Mouse (Mus musculus) kidney, postnatal 14 days (tissue): Measurements from ENCODE around the gene Ctnnbip1.
A peak's percentile ranks its signal among the peaks of the same experiment; 100 is the strongest.

Experiments
- DNase-seq: peaks from one replicate; pipeline ENCODE4 v3.0.0; 2022; ENCODE audit warnings: mixed read lengths

The Ctnnbip1 gene

GRCm38 (mm10) chr4:149517868-149518340 lies at the start of gene Ctnnbip1:
Gene Ctnnbip1, plus strand, starts transcription at chr4:149518236.
- DNase-seq: peak; percentile 98

DNA sequence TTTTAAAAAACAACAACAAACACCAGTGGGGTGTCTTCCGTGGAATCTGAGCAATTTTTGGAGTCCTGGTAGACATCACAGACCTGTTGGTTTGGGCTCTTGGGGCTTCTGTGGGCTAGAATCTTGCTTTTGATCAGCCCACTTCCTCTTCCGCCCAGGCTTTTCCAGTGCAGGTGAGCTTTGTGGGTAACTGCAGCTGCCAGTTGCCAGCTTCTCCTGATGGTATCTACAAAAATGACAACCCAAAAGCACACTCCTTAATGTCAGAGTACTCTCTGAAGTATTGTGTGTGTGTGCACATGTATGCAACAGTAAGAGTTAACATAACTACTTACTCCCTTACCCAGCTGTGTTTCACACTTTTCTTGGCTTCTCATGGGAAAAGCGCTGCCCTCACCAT lies 48.5 kb upstream of the Ctnnbip1 start:
- DNase-seq: no peak

DNA sequence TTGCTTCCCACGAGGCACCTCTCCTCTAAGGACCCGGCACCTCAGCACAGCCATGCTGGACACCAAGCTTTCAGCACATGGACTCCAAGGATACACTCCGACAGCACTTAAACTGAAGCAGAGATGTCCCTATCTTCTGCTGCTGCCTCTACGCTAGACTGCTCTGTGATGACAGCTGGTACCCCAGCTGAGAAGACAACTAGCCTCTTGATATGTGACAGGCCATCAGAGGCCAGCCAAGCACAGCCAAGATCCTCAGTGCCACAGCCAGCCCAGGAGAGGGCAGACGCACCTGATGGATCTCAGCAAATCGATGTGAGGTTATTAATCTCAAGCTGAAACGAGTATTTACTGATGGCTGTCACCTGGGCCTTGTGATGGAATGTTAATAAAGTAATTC lies 42.9 kb upstream of the Ctnnbip1 start:
- no peak for DNase-seq

GRCm38 (mm10) chr4:149477078-149477477 lies 41.0 kb upstream of the Ctnnbip1 start, which contains the start of gene Tmem274:
Gene Tmem274, plus strand, starts transcription at chr4:149477378.
- no peak for DNase-seq

GRCm38 (mm10) chr4:149484566-149484965 lies 33.5 kb upstream of the Ctnnbip1 start:
- DNase-seq: no peak

- DNase-seq: peak; percentile 96
These were observed 32.8 kb upstream of the Ctnnbip1 start, which contains the start of the genes Nmnat1 and Lzic for GRCm38 (mm10) chr4:149485053-149485824. Gene Nmnat1, minus strand, starts transcription at chr4:149485202. Gene Lzic, plus strand, starts transcription at chr4:149485229.

- peak; percentile 36 for DNase-seq
These were observed 32.2 kb upstream of the Ctnnbip1 start for GRCm38 (mm10) chr4:149485825-149486206.

- DNase-seq: no peak
These were observed 30.3 kb upstream of the Ctnnbip1 start for GRCm38 (mm10) chr4:149487729-149488128.

DNA sequence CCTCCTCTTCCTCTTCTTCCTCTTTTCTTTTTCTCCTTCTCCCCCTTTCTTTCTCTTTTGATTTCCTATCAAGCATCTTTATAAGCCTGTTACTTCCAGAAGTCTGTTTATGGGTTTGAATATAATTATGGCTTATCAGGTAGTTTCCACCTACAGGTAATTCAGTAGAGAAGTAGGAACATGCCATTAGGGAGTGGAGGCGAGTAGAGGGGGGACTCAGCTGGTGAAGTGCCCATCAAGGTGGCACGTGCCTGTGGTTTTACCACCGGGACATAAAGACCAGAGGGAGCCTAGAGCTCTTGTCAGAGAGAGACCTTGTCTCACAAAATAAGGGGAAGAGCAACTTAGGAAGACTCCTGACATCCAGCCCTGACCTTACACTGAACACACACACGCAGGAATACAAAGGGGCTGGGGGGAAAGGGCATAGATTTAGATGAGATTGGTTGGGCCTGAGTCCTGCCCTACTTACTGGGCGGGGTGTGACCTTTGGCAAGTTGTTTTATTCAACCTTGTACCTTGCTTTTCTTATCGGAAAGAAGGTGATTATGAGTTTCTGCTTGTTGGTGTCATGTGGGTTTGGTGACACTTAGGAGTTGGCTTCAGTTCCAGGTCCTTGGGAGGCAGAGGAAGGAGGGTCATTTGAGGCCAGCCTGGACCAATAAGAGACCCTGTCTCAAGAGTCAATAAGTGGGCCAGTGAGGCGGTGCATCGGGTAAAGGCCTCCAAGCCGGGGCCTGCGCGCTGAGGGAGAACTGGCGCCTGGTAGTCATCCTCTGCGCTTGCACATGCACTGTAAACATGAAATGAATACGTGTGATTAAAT lies 28.4 kb upstream of the Ctnnbip1 start:
- DNase-seq: no peak

- DNase-seq: no peak
These were observed 26.9 kb upstream of the Ctnnbip1 start for GRCm38 (mm10) chr4:149491151-149491550.

- DNase-seq: no peak
These were observed 21.4 kb upstream of the Ctnnbip1 start for GRCm38 (mm10) chr4:149496612-149497011.

DNA sequence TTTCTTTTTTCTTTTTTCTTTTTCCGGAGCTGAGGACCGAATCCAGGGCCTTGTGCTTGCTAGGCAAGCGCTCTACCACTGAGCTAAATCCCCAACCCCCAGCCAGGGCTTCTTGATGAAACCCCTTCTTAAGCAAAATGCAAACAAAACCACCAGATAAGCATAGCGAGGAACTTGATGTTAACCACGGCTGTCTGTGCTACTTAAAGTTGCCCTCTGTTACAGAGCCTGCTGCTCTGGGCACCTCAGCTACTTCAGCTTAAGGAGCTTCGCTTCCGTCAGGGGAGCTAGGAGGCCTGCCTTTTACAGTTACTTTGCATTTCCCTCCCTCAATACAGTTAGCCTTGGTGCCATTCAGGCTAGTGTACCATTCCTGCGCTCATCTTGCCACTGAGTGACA lies 19.1 kb upstream of the Ctnnbip1 start:
- no peak for DNase-seq

- no peak for DNase-seq
These were observed 18.2 kb upstream of the Ctnnbip1 start for GRCm38 (mm10) chr4:149499790-149500189.

- DNase-seq: no peak
These were observed 13.7 kb upstream of the Ctnnbip1 start for GRCm38 (mm10) chr4:149504363-149504762.

- no peak for DNase-seq
These were observed 13.2 kb upstream of the Ctnnbip1 start for GRCm38 (mm10) chr4:149504858-149505257.

DNA sequence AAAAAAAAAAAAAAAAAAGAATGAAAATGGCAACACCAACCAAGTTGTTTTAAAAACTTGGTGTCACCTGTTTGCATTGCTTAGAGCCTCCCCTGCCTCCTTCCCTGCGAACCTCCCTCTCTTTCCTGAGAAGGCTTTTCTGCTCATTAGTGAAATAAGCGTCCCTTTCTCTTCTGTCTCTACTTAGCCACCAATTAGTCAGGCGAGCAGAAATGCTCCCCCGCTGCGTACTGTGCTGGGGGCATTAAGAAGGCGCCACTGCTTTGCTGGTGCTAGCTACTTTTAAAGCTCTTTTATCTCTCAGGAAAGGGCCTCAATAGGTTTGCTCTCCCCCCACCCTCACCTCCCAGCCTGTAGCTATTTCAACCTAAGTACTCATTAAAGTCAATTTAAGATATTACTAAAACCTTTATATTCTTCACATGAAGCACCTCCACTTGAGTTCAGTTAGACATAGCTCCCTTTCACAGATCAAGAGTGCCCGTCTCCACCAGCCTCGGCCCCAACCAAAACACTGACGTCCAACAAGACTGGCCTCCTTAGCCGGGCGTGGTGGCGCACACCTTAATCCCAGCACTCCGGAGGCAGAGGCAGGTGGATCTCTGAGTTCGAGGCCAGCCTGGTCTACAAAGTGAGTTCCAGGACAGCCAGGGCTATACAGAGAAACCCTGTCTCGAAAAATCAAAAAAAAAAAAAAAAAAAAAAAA lies 12.6 kb upstream of the Ctnnbip1 start:
- no peak for DNase-seq

- DNase-seq: no peak
These were observed 11.1 kb upstream of the Ctnnbip1 start for GRCm38 (mm10) chr4:149506904-149507303.

DNA sequence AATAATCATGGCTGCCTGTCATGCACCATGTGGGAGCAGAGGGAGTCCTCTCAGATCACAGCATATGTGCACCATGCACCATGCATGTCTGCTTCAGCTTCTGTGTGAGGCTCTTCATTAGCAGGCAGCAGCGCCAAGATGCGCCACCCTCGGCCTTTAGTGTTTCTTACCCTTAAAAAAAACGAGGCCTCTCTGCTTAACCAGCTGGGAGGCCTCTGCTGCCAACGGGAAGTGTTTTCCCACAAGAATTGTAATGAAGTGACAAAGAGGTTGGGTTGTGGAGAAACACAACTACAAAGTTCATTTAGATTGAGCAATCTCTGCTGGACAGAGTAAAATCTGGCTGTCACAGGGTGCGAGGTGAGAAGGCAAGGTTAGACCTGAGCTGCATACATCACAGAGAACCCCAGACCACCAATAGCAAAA lies 6.8 kb upstream of the Ctnnbip1 start:
- DNase-seq: no peak

GRCm38 (mm10) chr4:149512072-149512471 lies 6.0 kb upstream of the Ctnnbip1 start:
- no peak for DNase-seq

DNA sequence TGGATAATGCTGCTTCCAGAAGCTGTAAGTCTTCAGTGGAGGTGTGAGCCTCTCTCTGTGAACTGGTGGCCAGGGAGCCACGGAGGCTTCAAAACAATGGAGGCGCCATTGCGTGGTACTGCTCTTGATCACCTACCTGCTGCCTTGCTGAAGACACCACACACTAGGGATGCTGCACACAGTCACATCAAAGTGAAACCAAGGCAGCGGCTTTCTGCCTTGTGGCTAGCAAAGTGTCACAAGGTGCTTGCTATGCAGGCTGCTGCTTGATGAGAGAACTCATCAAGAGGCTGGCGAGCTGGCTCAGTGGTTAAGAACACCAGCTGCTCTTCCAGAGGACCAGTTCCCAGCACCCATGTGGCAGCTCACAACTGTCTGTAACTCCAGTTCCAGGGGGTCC lies 2.3 kb upstream of the Ctnnbip1 start:
- no peak for DNase-seq

DNA sequence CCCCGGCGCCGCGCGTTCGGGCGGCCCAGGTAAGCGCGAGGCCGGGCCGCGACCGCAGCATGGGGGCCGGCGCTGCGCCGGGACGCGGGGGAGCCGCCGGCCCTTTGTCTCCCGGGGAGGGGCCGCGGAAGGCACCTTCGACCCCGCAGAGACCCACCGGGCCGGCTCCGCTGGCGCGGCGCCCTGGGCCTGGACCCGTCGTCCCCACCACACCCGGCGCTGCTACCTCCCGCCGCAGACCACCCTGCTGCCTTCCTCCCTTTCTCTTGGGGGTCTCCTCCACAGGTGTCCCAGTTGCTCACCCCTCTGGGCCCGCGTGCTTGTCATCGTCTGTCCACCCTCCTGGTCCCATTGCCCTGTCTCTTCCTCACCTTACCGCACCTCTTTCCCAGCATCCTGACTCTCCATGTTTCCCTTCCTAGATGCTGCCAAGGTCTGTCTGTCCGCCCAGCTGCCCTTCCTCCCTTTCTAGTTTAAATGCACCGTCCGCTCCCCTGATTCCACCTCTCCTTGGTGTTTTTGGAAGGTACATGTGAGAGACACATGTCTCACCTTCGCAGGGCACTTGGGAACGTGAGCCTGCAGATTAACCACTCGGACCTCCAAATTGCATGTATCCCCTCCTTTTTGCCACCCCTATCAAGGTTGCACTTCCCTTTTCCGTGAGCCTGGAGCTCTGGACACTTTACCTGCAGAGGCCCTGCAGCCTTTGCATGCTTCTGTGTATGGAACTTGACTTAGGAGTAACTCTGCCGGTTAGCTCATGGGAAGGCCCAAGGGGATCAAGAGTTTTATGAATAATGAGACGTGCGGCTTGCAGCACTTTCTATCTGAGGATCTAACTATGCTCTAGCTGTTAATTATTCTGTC lies 550 bp downstream of the Ctnnbip1 start:
- DNase-seq: no peak

DNA sequence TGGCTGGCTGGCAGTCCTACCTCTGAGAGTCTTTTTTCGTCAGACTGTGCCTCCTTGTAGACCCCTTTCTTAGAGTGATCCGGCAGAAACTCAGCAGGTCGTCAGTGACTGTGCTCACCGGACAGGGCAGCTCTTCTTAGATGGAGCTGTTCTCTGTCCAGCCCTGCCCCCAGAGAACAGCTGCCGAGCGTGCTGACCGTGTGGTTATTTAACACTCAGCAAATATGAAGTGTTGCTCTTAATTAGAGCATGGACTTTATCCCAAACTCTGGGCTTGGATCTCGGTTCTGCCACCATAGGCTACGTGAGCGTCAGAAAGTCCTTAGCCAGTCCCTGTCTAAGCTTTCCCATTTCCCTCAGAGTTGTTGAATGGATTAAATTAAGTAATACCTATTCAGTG lies 3.2 kb downstream of the Ctnnbip1 start:
- DNase-seq: peak; percentile 42
